Mouse (Mus musculus): ENCODE data around the gene Gm5483. TPM values are rescaled to one million over a fixed set of nuclear protein-coding genes. Genes with fewer than 3 reads are reported as not detected.

The Gm5483 gene
- not detected for total RNA-seq (2023)

DNA sequence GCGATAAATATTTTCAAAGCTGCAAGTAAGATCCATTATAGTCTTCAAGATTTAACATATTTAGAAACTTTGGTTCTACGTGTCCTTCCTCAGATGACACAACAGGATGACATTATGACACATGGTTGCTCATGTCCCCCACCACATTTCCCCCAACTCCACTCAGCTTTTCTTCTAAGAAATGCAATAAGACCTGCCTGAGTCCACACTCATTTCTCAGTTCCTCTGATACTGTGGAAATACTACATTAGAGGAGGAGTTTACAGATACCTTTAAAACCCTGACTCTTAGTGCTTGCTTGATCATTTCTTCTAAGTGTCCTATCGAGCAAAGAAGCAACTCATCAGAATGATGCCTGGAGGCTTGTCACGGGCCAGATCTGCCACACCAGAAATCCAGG lies at the start of gene Gm5483:
Gene Gm5483, plus strand, starts transcription at position 301 of the 400 bp plus-strand sequence.

DNA sequence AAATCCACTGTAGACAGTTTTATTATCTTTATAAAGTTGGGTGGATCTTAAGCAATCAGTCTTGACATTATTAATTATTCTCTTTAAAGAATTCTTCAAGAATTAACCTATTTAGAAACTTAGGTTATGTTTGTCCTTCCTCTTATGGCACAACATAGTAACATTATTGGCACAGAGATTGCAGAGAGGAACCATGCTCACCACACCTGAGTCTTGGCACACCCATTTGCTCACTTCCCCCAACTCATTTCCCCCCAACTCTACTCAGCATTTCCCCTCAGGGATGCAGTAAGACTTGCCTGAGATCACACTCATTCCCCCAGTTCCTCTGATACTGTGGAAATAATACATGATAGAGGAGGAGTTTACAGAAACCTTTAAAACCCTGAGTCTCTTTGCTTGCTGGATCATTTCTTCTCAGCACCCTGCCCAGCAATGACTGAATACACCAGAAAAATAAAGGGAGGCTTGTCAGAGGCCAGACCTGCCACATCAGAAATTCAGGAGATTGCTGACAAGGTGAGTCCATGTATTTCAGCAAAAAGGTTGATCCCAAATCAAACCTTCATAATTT lies 27.5 kb upstream of the Gm5483 start, which contains the start of gene Stfa2l1:
Gene Stfa2l1, plus strand, starts transcription at position 410 of the 574 bp plus-strand sequence.

DNA sequence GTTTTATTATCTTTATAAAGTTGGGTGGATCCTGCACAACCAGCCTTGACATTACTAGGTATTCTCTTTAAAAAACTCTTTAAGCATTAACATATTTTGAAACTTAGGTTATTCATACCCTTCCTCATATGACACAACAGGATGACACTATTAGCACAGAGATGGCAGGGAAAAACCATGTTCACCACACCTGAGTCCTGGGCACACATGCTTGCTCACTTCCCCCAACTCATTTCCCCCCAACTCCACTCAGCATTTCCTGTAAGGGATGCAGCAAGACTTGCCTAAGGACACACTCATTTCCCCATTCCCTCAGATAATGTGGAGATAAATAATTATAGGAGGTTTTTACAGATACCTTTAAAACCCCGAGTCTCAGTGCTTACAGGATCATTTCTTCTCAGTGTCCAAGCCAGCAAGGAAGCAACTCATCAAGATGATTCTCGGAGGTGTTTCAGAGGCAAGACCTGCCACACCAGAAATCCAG lies 26.0 kb downstream of the Gm5483 start, which contains the start of gene Gm5416:
Gene Gm5416, plus strand, starts transcription at position 437 of the 487 bp plus-strand sequence.

DNA sequence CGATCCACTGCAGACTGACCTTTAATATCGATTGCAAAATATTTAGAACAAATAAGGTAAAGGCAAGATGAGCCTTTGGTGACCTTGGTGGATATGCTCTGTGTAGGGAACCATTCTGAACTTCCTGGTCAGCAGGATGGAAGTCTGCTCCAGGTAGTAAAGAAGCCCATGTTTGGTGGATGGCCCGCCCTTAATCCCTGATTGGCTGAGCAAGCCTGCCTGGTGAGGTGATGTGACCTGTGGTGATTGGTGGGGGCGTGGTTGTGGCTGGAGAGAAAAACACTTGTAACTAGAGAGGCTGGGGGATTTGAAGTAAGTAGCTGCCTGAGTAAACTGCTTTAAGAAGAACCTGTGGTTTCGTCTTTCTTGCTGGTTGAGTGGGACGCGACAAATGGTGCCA lies 37.2 kb downstream of the Gm5483 start, which contains the start of gene 2010005H15Rik:
Gene 2010005H15Rik, plus strand, starts transcription at position 301 of the 400 bp plus-strand sequence.

Other genes starting within 250 kb of the Gm5483 start
- 10 to 100 TPM; 56.2 to 60.0 TPM for gene Parp9, start 245.7 kb upstream of the Gm5483 start, total RNA-seq (2023)
- 10 to 100 TPM; 38.5 to 40.0 TPM for gene Dtx3l, start 245.1 kb upstream of the Gm5483 start, total RNA-seq (2023)
- gene Kpna1, start 205.5 kb upstream of the Gm5483 start, total RNA-seq (2023), result 10 to 100 TPM; 84.8 to 97.9 TPM
- gene Wdr5b, start 143.0 kb upstream of the Gm5483 start, total RNA-seq (2023), result 10 to 100 TPM; 16.3 to 20.7 TPM
- 10 to 100 TPM; 29.2 to 44.5 TPM for gene Fam162a, start 112.6 kb upstream of the Gm5483 start, total RNA-seq (2023)
- 10 to 100 TPM; 32.8 to 40.1 TPM for gene Ccdc58, start 112.5 kb upstream of the Gm5483 start, total RNA-seq (2023)
- gene Csta1, start 53.0 kb upstream of the Gm5483 start, total RNA-seq (2023), result not detected
- not detected for gene Stfa2l1, start 27.4 kb upstream of the Gm5483 start, total RNA-seq (2023)
- gene Gm5416, start 26.2 kb downstream of the Gm5483 start, total RNA-seq (2023), result not detected
- gene 2010005H15Rik, start 37.3 kb downstream of the Gm5483 start, total RNA-seq (2023), result not detected
- gene Stfa1, start 92.7 kb downstream of the Gm5483 start, total RNA-seq (2023), result not detected
- gene BC117090, start 150.1 kb downstream of the Gm5483 start, total RNA-seq (2023), result not detected
- gene BC100530, start 183.5 kb downstream of the Gm5483 start, total RNA-seq (2023), result not detected
- gene Stfa2, start 224.2 kb downstream of the Gm5483 start, total RNA-seq (2023), result not detected